Mouse (Mus musculus) spleen, postnatal 14 days (tissue): ENCODE results near the gene Fam49a.
"Not testable (repeated sequence)": the region's sequence is repeated elsewhere in the genome, so short reads cannot be mapped to it uniquely, and the experiment has no call there.

Experiments used
- DNase-seq, 2 experiments: peaks; one replicate each; pipeline ENCODE4 v3.0.0; 2021 to 2022; ENCODE audit warnings: low spot score in 2 of 2

The Fam49a gene

DNA sequence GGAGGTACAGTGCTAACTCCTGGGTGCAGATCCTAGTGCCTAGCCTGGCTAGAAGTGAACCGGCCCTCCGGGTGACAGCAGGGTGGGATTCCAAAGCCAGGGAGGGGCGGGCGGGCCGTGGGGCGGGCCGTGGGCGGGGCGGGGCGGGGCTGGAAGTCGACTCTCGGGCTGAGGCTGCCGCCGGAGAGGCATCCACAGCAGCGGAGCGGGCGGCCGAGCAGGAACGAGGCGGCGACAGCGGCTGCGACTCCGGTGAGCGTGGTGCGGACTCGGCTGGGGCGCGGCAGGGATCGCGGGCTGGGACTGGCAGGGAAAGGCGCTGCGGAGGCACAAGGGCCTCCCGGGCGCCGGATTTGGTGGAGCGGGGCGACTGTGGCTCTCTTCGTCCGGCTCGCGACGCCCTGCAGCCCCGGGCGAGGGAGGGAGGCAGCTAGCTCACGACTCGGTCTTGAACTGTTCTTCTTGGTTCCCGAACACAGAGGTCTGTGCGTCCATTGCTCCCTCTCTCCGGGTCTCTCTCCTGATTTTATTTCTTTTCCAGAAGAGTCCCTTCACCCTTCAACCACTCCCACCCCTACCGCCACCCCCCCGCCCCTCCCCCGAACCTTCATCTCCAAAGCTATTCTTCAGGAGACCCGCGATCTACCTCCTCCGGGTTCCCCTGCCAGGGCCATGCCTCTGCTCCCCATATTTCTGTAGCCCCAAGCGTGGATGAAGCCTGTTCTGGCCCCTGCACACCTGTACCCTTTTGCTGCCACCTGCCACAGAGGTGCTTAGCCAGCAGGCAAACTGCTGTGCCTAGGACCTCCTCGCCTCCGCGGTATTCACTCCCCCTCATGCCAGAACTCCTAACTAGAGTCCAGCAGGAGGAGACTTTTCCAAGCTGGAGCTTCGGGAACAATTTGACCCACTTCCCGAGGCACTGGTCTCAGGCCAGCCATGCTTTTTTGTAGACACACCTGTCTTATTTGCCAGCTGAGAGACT, at the start of gene Fam49a:
Gene Fam49a (plus strand): TSS at position 153 of the 985 bp plus-strand sequence.
- DNase-seq = peak; percentile 24 to 44

GRCm38 (mm10) chr12:12213536-12213935, 48.4 kb upstream of the Fam49a start:
- no peak for DNase-seq

DNA sequence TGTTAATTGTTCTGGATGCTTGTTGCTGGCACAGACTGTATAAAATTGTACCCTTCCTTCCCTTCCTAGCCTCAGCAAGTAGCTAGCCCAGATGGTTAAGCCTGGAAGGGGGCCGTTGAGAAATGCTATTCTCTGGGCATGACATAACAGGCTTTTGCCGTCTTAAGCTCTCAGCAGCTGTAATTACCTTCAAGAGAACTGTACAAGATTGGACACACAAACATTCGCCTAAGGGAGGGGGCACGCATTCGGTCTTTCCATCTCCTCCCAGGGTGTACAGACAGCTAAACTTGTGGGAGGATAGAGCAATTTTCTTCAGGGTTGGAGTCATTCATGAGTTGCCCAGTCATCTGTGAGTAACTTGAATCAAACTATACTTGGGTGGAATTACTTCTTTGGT, 43.0 kb upstream of the Fam49a start:
- DNase-seq = no peak

- no peak for DNase-seq
These were observed 41.0 kb upstream of the Fam49a start for GRCm38 (mm10) chr12:12220755-12221496.

- DNase-seq = no peak
These were observed 39.2 kb upstream of the Fam49a start for GRCm38 (mm10) chr12:12222585-12223290.

- no peak for DNase-seq
These were observed 38.6 kb upstream of the Fam49a start for GRCm38 (mm10) chr12:12223336-12223735.

GRCm38 (mm10) chr12:12225706-12226105, 36.2 kb upstream of the Fam49a start:
- DNase-seq = no peak

- no peak for DNase-seq
These were observed 34.3 kb upstream of the Fam49a start for GRCm38 (mm10) chr12:12227594-12227993.

- no peak for DNase-seq
These were observed 31.8 kb upstream of the Fam49a start for GRCm38 (mm10) chr12:12230031-12230557.

DNA sequence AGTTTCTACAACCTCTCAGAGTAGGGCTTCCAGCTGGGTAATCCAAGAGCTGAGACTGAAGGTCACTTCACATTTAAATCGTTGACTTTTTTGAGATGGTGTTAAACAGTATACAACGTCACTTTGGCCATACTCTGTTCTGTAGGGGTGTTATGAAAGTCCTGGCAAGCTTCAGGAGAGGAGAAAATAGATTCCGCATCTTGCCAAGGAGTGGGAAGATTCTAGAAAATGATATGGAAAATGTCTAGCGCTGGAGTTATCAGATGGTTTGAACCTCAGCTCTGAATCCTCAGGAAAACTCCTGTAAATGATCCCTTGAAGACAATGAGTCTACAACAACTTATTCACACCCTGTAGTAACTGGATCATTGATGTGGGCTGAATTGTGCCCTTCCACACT, 29.8 kb upstream of the Fam49a start:
- DNase-seq = no peak

DNA sequence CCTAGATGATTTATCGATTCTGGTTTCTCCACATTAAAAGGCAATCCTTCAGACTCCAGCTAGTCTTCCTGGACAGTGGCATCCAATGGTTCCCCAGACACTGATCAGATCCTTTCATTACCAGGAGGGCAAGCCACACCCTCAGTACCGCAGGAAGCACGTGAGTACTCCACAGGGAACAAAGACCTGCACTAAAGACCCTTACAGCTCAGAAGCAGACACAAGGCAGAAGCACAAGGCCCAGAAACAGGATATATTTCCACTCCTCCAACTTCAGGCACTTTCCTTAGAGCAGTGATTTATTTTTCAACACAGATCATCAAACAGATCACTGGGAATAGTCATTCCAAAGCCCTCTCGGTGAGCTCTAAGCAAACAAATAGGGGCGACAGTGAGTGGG, 25.0 kb upstream of the Fam49a start:
- no peak for DNase-seq

- DNase-seq = no peak
These were observed 22.4 kb upstream of the Fam49a start for GRCm38 (mm10) chr12:12239502-12239901.

DNA sequence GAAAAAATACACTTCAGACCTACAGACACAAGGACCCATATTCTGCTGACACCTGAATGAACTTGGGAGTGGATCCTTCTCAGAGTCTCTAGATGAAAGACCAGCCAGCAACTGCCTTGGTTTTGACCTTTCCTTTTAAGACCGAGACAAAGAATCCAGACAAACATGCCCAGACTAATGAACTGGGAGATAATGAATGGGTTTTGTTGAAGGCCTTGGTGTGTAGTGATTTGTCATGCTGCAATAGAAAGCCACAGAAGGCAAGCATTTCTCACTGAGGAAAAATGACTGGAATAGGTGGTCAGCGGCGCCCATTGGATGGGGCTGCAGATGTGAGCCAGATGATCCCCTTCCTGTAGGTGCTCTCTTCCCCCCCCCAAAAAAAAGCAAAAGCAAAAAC, 18.8 kb upstream of the Fam49a start:
- DNase-seq = no peak

DNA sequence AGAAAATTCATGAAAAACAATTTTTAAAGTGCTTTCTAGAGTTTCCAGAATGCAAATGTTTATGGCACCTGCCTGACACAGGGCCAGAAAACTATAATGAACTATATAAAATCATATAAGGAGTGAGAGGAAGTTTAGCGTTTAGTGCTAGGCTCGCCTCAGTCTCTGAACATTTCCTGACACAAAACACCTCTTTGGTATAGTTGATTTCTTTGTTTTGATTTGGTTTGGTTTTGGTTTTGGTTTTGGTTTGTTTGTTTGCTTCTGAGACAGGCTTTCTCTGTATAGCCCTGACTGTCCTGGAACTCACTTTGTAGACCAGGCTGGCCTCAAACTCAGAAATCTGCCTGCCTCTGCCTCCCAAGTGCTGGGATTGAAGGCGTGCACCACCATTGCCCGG, 14.9 kb upstream of the Fam49a start:
- DNase-seq = not testable (repeated sequence)

- no peak for DNase-seq
These were observed 12.4 kb upstream of the Fam49a start for GRCm38 (mm10) chr12:12249521-12249920.

GRCm38 (mm10) chr12:12253526-12253925, 8.4 kb upstream of the Fam49a start:
- no peak for DNase-seq

- no peak for DNase-seq
These were observed 7.8 kb upstream of the Fam49a start for GRCm38 (mm10) chr12:12254139-12254538.

GRCm38 (mm10) chr12:12260979-12261960, 669 bp upstream of the Fam49a start:
- DNase-seq = no peak

GRCm38 (mm10) chr12:12263371-12263791, 1.4 kb downstream of the Fam49a start:
- DNase-seq = no peak

DNA sequence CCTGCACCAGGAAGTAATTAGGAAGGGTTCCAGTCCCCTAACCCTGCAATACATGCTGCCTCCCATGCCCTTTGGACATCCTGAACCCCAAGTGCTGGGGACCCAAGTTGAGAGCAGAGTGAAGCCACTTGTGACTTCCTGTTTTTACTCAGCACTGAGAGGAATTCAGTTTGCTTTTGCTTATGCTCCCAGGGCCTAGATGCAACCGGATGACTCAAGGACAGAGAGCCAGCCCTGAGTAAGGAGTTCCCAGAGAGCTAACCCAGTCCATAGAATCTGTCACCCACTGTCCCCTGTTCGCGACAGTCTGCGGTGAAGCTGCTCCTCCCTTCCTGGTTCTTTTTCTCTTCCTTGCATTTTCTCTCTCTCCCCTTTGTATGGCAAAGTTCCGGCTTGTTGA, 2.2 kb downstream of the Fam49a start:
- no peak for DNase-seq

- DNase-seq = no peak
These were observed 4.6 kb downstream of the Fam49a start for GRCm38 (mm10) chr12:12266552-12266951.
